Mouse (Mus musculus) lung, postnatal 0 days (tissue): ENCODE results near the gene Diras1. TPM values are rescaled to one million over a fixed set of nuclear protein-coding genes. Genes with fewer than 3 reads are reported as not detected.

Experiments used
- ATAC-seq: fragments of 200-750 bp; cut with Nextera tagmentation; 2 replicates; pipeline ENCODE4 v1.8.0; 2017; ENCODE audit warnings: moderate library complexity
- DNase-seq: peaks from one replicate; pipeline ENCODE4 v3.0.0-alpha.2; 2016; ENCODE audit warnings: low spot score
- H3K27ac ChIP-seq: fragments of 300-500 bp; sonication (generic); 2 replicates; pipeline ENCODE4 v1.5.1; 2014; ENCODE audit warnings: antibody characterized with exemption, mild to moderate bottlenecking, low read length, mixed read lengths
- H3K27me3 ChIP-seq: fragments of 300-500 bp; sonication (generic); replicated peaks from 2 replicates; pipeline ENCODE4 v1.6.1; 2014; ENCODE audit warnings: low read length, mixed read lengths; ENCODE audit not compliant: insufficient read depth
- H3K36me3 ChIP-seq: fragments of 300-500 bp; sonication (generic); 2 replicates; pipeline ENCODE4 v1.6.1; 2014; ENCODE audit warnings: low read length, mixed read lengths; ENCODE audit not compliant: insufficient read depth
- H3K4me1 ChIP-seq: fragments of 300-500 bp; sonication (generic); 2 replicates; pipeline ENCODE4 v1.6.1; 2014; ENCODE audit warnings: antibody characterized with exemption, low read depth, low read length, mixed read lengths; ENCODE audit not compliant: insufficient read depth
- H3K4me2 ChIP-seq: fragments of 300-500 bp; sonication (generic); replicated peaks from 2 replicates; pipeline ENCODE4 v1.6.1; 2014; ENCODE audit warnings: low read depth, mild to moderate bottlenecking, low read length, moderate library complexity, mixed read lengths
- H3K4me3 ChIP-seq: fragments of 300-500 bp; sonication (generic); 2 replicates; pipeline ENCODE4 v1.5.1; 2014; ENCODE audit warnings: low read depth, low read length
- H3K9ac ChIP-seq: fragments of 300-500 bp; sonication (generic); replicated peaks from 2 replicates; pipeline ENCODE4 v1.6.1; 2014; ENCODE audit warnings: low read depth, mild to moderate bottlenecking
- H3K9me3 ChIP-seq: fragments of 300-500 bp; sonication (generic); 2 replicates; pipeline ENCODE4 v1.6.1; 2016; ENCODE audit warnings: low read length, mixed read lengths
- CTCF ChIP-seq: IDR thresholded peaks from 2 replicates; pipeline ENCODE4 v1.5.1; 2016; ENCODE audit warnings: antibody characterized with exemption, mild to moderate bottlenecking
- EP300 ChIP-seq: IDR thresholded peaks from 2 replicates; pipeline ENCODE4 v1.6.1; 2016; ENCODE audit warnings: antibody characterized with exemption, mild to moderate bottlenecking, control low read depth
- WGBS: fragments of 180-500 bp; shearing (Covaris S2); extraction: QIAGEN DNeasy Blood & Tissue Kit; methylation state at CpG from one replicate; pipeline ENCODE4 v1.1.7; 2014; 5-methylcytosine and 5-hydroxymethylcytosine counted together
- polyA plus RNA-seq: library from polyadenylated mRNA; unstranded; fragments of >200 nt; fragmentation: Nextera tagmentation; extraction: Ambion mirVana; gene quantifications from 2 replicates; pipeline ENCODE4 v1.2.1, GENCODE M21; 2015

Gene Diras1
- polyA plus RNA-seq, 1 experiment from 2014 or later: not detected

- H3K4me2 ChIP-seq: no peak overlapping the region
- no peak overlapping the region for H3K27ac ChIP-seq
- no peak for DNase-seq
- no peak overlapping the region for H3K4me3 ChIP-seq
- no peak overlapping the region for H3K9ac ChIP-seq
- H3K9me3 ChIP-seq: no peaks in the 10 kb centered on the region
- no peaks in the 10 kb centered on the region for H3K27me3 ChIP-seq
- TF ChIP-seq CTCF: no peak
- TF ChIP-seq EP300: no peak
- WGBS: 64% methylated on average over 1 of the region's 1 CpGs
- ATAC-seq: no peak
- H3K36me3 ChIP-seq: no peaks in the 10 kb centered on the region
- peaks cover 5% of the 10 kb centered on the region; the same call in 1 of the 2 replicates for H3K4me1 ChIP-seq
These were observed 51.7 kb downstream of the Diras1 start for GRCm38 (mm10) chr10:80973722-80974121.

- 36% methylated on average over 11 of the region's 11 CpGs for WGBS
- Histone ChIP-seq H3K27ac (peak overlapping the region; percentile 47), H3K9me3 (no peaks in the 10 kb centered on the region), H3K27me3 (no peaks in the 10 kb centered on the region), H3K9ac (no peak overlapping the region), H3K4me3 (no peak overlapping the region), H3K4me2 (no peak overlapping the region), H3K36me3 (no peaks in the 10 kb centered on the region), H3K4me1 (peaks cover 6% of the 10 kb centered on the region; the same call in 1 of the 2 replicates)
- TF ChIP-seq CTCF: no peak
- no peak; the same call in 1 of the 2 replicates for TF ChIP-seq EP300
- DNase-seq (peak; percentile 72), ATAC-seq (peak; percentile 52)
These were observed 53.1 kb downstream of the Diras1 start for GRCm38 (mm10) chr10:80972071-80972987.

GRCm38 (mm10) chr10:80971533-80971932, 53.9 kb downstream of the Diras1 start:
- H3K4me1 ChIP-seq: peaks cover 14% of the 10 kb centered on the region; the same call in 1 of the 2 replicates
- no peaks in the 10 kb centered on the region for H3K9me3 ChIP-seq
- H3K4me2 ChIP-seq: no peak overlapping the region
- H3K36me3 ChIP-seq: no peaks in the 10 kb centered on the region
- no peak overlapping the region for H3K4me3 ChIP-seq
- H3K9ac ChIP-seq: no peak overlapping the region
- peak overlapping the region; percentile 33; the same call in 1 of the 2 replicates for H3K27ac ChIP-seq
- peak; percentile 55 for ATAC-seq
- TF ChIP-seq EP300: no peak
- TF ChIP-seq CTCF: no peak
- H3K27me3 ChIP-seq: no peaks in the 10 kb centered on the region
- WGBS: 58% methylated on average over 15 of the region's 15 CpGs
- peak; percentile 59 for DNase-seq

GRCm38 (mm10) chr10:80970159-80970558, 55.3 kb downstream of the Diras1 start:
- Histone ChIP-seq H3K9ac (no peak overlapping the region), H3K27me3 (no peaks in the 10 kb centered on the region), H3K27ac (no peak overlapping the region), H3K36me3 (no peaks in the 10 kb centered on the region), H3K4me3 (no peak overlapping the region), H3K9me3 (no peaks in the 10 kb centered on the region), H3K4me1 (peaks cover 14% of the 10 kb centered on the region; the same call in 1 of the 2 replicates), H3K4me2 (no peak overlapping the region)
- WGBS: 79% methylated on average over 8 of the region's 8 CpGs
- DNase-seq (no peak), ATAC-seq (no peak)
- TF ChIP-seq EP300 (no peak), CTCF (no peak)

Other genes with a start within 250 kb of the Diras1 start
- 27.0 and 29.4 TPM in 2 replicates for gene Sf3a2, start 227.5 kb downstream of the Diras1 start, polyA plus RNA-seq
- 59.9 and 69.1 TPM in 2 replicates for gene Plekhj1, start 227.0 kb downstream of the Diras1 start, polyA plus RNA-seq
- gene Amh, start 220.4 kb downstream of the Diras1 start, polyA plus RNA-seq: 0.07 TPM in 1 of 2 replicates, not detected in the other
- gene Jsrp1, start 212.2 kb downstream of the Diras1 start, polyA plus RNA-seq: 0.25 TPM in 1 of 2 replicates, not detected in the other
- 1,344 and 1,416 TPM in 2 replicates for gene Oaz1, start 199.0 kb downstream of the Diras1 start, polyA plus RNA-seq
- not detected in 2 replicates for gene Lingo3, start 181.6 kb downstream of the Diras1 start, polyA plus RNA-seq
- gene Lsm7, start 170.5 kb downstream of the Diras1 start, polyA plus RNA-seq: 129 and 138 TPM in 2 replicates
- 26.5 and 26.8 TPM in 2 replicates for gene Sppl2b, start 170.4 kb downstream of the Diras1 start, polyA plus RNA-seq
- 0.04 TPM in 1 of 2 replicates, not detected in the other for gene Tmprss9, start 153.8 kb downstream of the Diras1 start, polyA plus RNA-seq
- 211 and 233 TPM in 2 replicates for gene Timm13, start 124.7 kb downstream of the Diras1 start, polyA plus RNA-seq
- 6.9 and 7.3 TPM in 2 replicates for gene Lmnb2, start 107.4 kb downstream of the Diras1 start, polyA plus RNA-seq
- gene Gadd45b, start 95.6 kb downstream of the Diras1 start, polyA plus RNA-seq: 131 and 145 TPM in 2 replicates
- 1.0 and 1.4 TPM in 2 replicates for gene Gng7, start 10.7 kb downstream of the Diras1 start, polyA plus RNA-seq
- 15.4 and 16.0 TPM in 2 replicates for gene Slc39a3, start 11.8 kb upstream of the Diras1 start, polyA plus RNA-seq
- gene Sgta, start 34.5 kb upstream of the Diras1 start, polyA plus RNA-seq: 102 and 103 TPM in 2 replicates
- 14.0 and 15.1 TPM in 2 replicates for gene Thop1, start 44.4 kb upstream of the Diras1 start, polyA plus RNA-seq
- 0.40 and 0.57 TPM in 2 replicates for gene Creb3l3, start 73.2 kb upstream of the Diras1 start, polyA plus RNA-seq
- gene Map2k2, start 80.3 kb upstream of the Diras1 start, polyA plus RNA-seq: 118 and 121 TPM in 2 replicates
- gene Zbtb7a, start 109.6 kb upstream of the Diras1 start, polyA plus RNA-seq: 58.2 and 62.0 TPM in 2 replicates
- 27.9 TPM in 2 replicates for gene Pias4, start 142.3 kb upstream of the Diras1 start, polyA plus RNA-seq
- 509 and 537 TPM in 2 replicates for gene Eef2, start 151.0 kb upstream of the Diras1 start, polyA plus RNA-seq
- 48.9 and 50.2 TPM in 2 replicates for gene Dapk3, start 157.3 kb upstream of the Diras1 start, polyA plus RNA-seq
- gene 4930442H23Rik, start 158.2 kb upstream of the Diras1 start, polyA plus RNA-seq: 0.16 and 0.25 TPM in 2 replicates
- gene Nmrk2, start 176.4 kb upstream of the Diras1 start, polyA plus RNA-seq: 0.80 and 0.92 TPM in 2 replicates
- gene Atcay, start 205.2 kb upstream of the Diras1 start, polyA plus RNA-seq: not detected in 2 replicates
- 2.3 and 2.4 TPM in 2 replicates for gene Zfr2, start 207.5 kb upstream of the Diras1 start, polyA plus RNA-seq
- gene Matk, start 227.3 kb upstream of the Diras1 start, polyA plus RNA-seq: 1.5 and 1.6 TPM in 2 replicates
- gene Mrpl54, start 241.3 kb upstream of the Diras1 start, polyA plus RNA-seq: 132 and 162 TPM in 2 replicates
- gene Apba3, start 241.3 kb upstream of the Diras1 start, polyA plus RNA-seq: 47.9 and 49.4 TPM in 2 replicates